Mouse (Mus musculus): ENCODE results near the gene Samd4b. TPM values are rescaled to one million over a fixed set of nuclear protein-coding genes. Genes with fewer than 3 reads are reported as not detected.
"Not testable (repeated sequence)": the region's sequence is repeated elsewhere in the genome, so short reads cannot be mapped to it uniquely, and the experiment has no call there.

The Samd4b gene
- 10 to 100 TPM; 22.6 to 22.8 TPM for total RNA-seq (2021)

GRCm38 (mm10) chr7:28597642-28598446, at the start of gene Samd4b, which contains the start of gene Pak4:
Samd4b (minus strand) TSS chr7:28598144.
Pak4 (minus strand) TSS chr7:28598185.
- intact Hi-C loops (cut with DNase I) = no loop called here
- peak; percentile 99 for DNase-seq (ENCODE audit: low spot score)

GRCm38 (mm10) chr7:28647016-28647415, 49.1 kb upstream of the Samd4b start:
- intact Hi-C loops (cut with DNase I) = no loop called here
- DNase-seq (ENCODE audit: low spot score) = no peak

- DNase-seq (ENCODE audit: low spot score) = no peak
- intact Hi-C loops (cut with DNase I) = no loop called here
Observed at GRCm38 (mm10) chr7:28645947-28646475, 48.1 kb upstream of the Samd4b start.

- no peak for DNase-seq (ENCODE audit: low spot score)
Observed at GRCm38 (mm10) chr7:28645366-28645765, 47.4 kb upstream of the Samd4b start.

GRCm38 (mm10) chr7:28641546-28641945, 43.6 kb upstream of the Samd4b start:
- intact Hi-C loops (cut with DNase I) = no loop called here
- no peak for DNase-seq (ENCODE audit: low spot score)

More at GRCm38 (mm10) chr7:28645366-28645765, 47.4 kb upstream of the Samd4b start:
- intact Hi-C loops (cut with DNase I) = no loop called here

GRCm38 (mm10) chr7:28637511-28637910, 39.6 kb upstream of the Samd4b start:
- no peak for DNase-seq (ENCODE audit: low spot score)
- intact Hi-C loops (cut with DNase I) = no loop called here

GRCm38 (mm10) chr7:28634128-28634527, 36.2 kb upstream of the Samd4b start:
- no peak for DNase-seq (ENCODE audit: low spot score)
- intact Hi-C loops (cut with DNase I) = no loop called here

- no peak for DNase-seq (ENCODE audit: low spot score)
- intact Hi-C loops (cut with DNase I) = no loop called here
Observed at GRCm38 (mm10) chr7:28631073-28631472, 33.1 kb upstream of the Samd4b start, which contains the start of gene Acp7. Acp7 (minus strand) TSS chr7:28631332.

GRCm38 (mm10) chr7:28624791-28625190, 26.8 kb upstream of the Samd4b start:
- no peak for DNase-seq (ENCODE audit: low spot score)
- intact Hi-C loops (cut with DNase I) = no loop called here

GRCm38 (mm10) chr7:28619098-28619715, 21.3 kb upstream of the Samd4b start:
- DNase-seq (ENCODE audit: low spot score) = no peak
- intact Hi-C loops (cut with DNase I) = no loop called here

- intact Hi-C loops (cut with DNase I) = no loop called here
Observed at GRCm38 (mm10) chr7:28605951-28606350, 8.0 kb upstream of the Samd4b start.

GRCm38 (mm10) chr7:28603788-28604187, 5.8 kb upstream of the Samd4b start:
- DNase-seq (ENCODE audit: low spot score); intact Hi-C loops (cut with DNase I): not testable (repeated sequence)

More at GRCm38 (mm10) chr7:28605951-28606350, 8.0 kb upstream of the Samd4b start:
- DNase-seq (ENCODE audit: low spot score) = no peak

- intact Hi-C loops (cut with DNase I) = no loop called here
- no peak for DNase-seq (ENCODE audit: low spot score)
Observed at GRCm38 (mm10) chr7:28603136-28603535, 5.2 kb upstream of the Samd4b start.

GRCm38 (mm10) chr7:28601668-28602067, 3.7 kb upstream of the Samd4b start:
- intact Hi-C loops (cut with DNase I) = loop anchor here (1.0 to 2.0 kb wide), 4 partner anchors 33 to 155 kb away; no protein-coding TSS in a partner anchor
- no peak for DNase-seq (ENCODE audit: low spot score)

GRCm38 (mm10) chr7:28601029-28601428, 3.1 kb upstream of the Samd4b start:
- no peak for DNase-seq (ENCODE audit: low spot score)
- intact Hi-C loops (cut with DNase I) = loop anchor here (1.0 to 2.0 kb wide), 4 partner anchors 33 to 155 kb away; no protein-coding TSS in a partner anchor

- intact Hi-C loops (cut with DNase I) = no loop called here
- DNase-seq (ENCODE audit: low spot score) = no peak
Observed at GRCm38 (mm10) chr7:28598951-28599350, 1.0 kb upstream of the Samd4b start.

- intact Hi-C loops (cut with DNase I) = no loop called here
Observed at GRCm38 (mm10) chr7:28597277-28597570, 720 bp downstream of the Samd4b start.

GRCm38 (mm10) chr7:28596436-28597276, 1.3 kb downstream of the Samd4b start:
- intact Hi-C loops (cut with DNase I) = no loop called here
- no peak for DNase-seq (ENCODE audit: low spot score)

More at GRCm38 (mm10) chr7:28597277-28597570, 720 bp downstream of the Samd4b start:
- no peak for DNase-seq (ENCODE audit: low spot score)

- DNase-seq (ENCODE audit: low spot score) = no peak
- intact Hi-C loops (cut with DNase I) = no loop called here
Observed at GRCm38 (mm10) chr7:28595751-28596435, 2.1 kb downstream of the Samd4b start.

All from heart, postnatal 25 days (tissue).